Mouse (Mus musculus) pancreas, adult 10 weeks (tissue): ENCODE measurements around the gene Hikeshi. TPM values are rescaled to one million over a fixed set of nuclear protein-coding genes. Genes with fewer than 3 reads are reported as not detected.

Experiments used
- polyA plus RNA-seq: library from polyadenylated mRNA; stranded (reverse); fragments of 350-450 nt; fragmentation: Illumina TruSeq; extraction: RNeasy Lipid Tissue Mini Kit (QIAGEN cat#74804); gene quantifications from one replicate; pipeline ENCODE4 v1.2.3, GENCODE M21; 2015; ENCODE audit warnings: low read depth, low replicate concordance; ENCODE audit not compliant: insufficient read depth

Hikeshi gene
- polyA plus RNA-seq = 11.0 TPM

DNA sequence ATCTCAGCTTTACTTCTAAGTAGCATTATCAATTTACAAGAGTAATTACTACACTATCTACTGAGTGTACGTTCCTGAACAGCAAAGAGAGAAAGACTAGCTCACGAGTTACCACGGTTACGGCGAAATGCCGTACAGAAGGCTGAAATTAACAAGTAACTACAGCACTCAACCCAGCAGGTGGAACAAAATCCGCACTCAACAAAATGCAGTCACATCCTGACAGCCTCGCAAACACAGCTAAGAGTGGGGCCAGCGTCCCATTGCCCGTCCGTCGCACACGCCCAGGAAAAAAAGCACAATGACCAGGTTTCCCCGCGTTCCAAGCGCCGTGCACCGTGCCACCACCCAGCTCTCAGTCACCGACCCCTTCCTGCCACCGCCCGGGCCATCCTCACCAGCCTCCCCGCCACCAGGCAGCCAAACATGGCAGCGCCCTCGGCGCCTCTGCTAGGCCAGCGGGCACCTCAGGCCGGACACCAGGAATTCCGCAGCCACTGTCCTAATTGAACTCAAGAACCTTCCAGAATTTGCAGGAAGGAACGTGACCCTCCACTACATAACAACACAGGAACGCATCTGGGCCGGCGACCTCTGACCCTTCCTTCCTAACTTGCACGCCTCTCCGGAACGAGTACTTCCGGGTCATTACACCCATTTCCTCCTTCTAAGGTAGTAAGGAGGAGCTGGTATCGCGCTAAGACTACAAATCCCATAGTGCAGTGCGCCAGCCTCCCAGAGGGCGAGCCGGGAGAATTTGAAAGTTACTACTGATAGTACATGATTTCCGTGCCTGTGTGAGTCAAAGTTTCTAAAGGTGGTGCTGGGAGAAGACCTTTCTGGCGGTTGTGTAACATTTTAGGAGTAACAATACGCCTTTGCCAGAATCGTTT, at the start of gene Hikeshi:
Hikeshi (minus strand) TSS at position 634 of the 893 bp plus-strand sequence.

DNA sequence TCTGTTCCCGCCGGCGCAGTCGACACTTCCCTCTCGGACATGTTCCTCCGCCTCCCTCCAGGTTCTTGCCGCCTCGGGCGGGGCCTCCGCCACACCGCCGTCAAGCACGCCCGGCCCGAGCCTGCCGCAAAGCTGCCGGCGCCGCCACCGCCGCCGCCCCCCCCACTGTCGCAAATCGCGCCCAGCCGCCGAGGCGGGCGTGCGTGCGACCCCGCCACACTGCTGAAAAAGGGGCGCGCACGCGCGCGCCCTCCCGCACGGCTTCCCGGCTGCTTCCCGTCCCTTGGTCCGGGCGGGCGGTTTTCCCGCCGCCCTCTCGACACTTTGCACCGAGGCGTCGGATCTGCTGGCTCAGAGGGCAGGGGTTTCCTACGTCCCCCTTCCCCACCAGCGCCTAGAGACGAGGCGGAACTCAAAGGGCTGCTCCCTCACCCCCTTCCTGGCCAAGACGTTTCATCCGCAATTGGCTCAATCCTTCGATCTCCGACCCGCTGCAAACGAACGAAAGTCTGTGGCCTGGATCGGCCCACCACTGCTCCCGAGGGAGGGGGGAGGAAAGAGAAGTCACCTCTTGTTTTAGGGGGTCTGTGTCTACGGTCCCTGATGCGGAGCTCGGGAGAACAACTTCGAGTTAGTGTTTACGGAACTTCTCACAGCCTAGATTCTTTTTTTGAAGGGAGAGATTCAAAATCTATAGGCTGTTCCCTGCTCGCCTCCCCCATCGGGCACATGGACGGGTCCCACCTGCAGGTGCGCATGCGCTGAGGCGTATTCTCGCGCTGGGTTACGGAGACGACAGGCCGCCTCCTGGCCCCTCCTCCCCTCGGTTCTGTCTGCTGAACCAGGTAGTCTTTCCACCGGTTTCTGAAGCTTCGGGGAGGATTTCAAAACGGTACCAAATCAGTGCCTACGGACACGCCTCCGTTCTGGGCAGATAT, 39.8 kb upstream of the Hikeshi start, which contains the start of gene Eed:
Eed (minus strand) TSS at position 499 of the 938 bp plus-strand sequence.

DNA sequence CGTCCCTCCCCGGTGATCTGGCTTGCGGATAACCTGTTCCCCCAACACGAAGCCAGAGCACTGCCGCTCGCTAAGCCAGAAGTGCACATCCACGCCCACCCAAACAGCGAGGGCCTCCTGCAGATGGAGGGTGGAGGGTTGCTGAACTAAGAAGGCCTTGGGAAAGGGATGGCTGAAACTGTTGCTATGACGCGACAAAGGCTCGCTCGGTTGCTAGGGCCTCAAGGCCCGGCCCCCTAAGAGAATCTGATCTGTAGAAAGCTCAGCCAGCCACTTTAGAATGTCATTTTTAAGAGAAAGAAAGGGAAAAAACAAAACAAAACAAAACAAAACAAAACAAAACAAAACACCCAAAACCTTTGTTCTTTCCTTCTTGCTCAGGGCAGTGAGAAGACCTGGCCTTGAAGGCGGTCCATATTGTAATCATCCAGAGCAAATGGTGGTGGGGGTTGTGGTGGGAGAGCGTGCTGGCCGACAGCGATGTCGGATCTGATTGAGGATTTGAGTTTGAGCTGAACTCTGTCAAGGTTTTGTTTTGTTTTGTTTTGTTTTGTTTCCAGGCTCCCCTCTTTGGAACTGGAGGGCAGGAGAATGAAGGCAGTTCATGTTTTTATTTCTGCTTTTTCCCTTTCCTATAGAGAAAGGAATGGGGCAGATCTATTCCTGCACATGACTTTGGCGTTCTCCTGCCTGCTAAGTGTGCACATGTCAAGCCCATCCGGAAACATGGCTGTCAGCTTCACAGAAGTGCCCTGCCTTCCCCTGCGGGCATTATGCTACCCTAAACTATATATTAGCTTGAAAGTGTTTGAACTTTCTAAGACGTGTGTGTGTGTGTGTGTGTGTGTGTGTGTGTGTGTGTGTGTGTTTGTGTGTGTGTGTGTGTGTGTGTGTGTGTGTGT, 37.3 kb downstream of the Hikeshi start, which contains the start of gene Ccdc81:
Ccdc81 (minus strand) TSS at position 188 of the 902 bp plus-strand sequence.

Other genes starting within 250 kb of the Hikeshi start
- gene Ccdc81, start 37.6 kb downstream of the Hikeshi start, polyA plus RNA-seq = not detected
- 18.5 TPM for gene Eed, start 39.8 kb upstream of the Hikeshi start, polyA plus RNA-seq
- 28.2 TPM for gene Picalm, start 189.0 kb upstream of the Hikeshi start, polyA plus RNA-seq